Mouse (Mus musculus) heart, adult 8-10 months (tissue): ENCODE results near the gene Tmem150a. TPM values are rescaled to one million over a fixed set of nuclear protein-coding genes. Genes with fewer than 3 reads are reported as not detected.

ENCODE experiments used
- DNase-seq: peaks from one replicate; pipeline ENCODE4 v3.0.0; 2022; ENCODE audit warnings: low spot score
- total RNA-seq, 4 experiments: library from RNA; stranded (reverse); gene quantifications; 2 replicates each; pipeline ENCODE4 v1.2.4; 2022

Tmem150a gene
- total RNA-seq = 10 to 100 TPM; 20.4 to 24.3 (median 22.2) TPM

DNA sequence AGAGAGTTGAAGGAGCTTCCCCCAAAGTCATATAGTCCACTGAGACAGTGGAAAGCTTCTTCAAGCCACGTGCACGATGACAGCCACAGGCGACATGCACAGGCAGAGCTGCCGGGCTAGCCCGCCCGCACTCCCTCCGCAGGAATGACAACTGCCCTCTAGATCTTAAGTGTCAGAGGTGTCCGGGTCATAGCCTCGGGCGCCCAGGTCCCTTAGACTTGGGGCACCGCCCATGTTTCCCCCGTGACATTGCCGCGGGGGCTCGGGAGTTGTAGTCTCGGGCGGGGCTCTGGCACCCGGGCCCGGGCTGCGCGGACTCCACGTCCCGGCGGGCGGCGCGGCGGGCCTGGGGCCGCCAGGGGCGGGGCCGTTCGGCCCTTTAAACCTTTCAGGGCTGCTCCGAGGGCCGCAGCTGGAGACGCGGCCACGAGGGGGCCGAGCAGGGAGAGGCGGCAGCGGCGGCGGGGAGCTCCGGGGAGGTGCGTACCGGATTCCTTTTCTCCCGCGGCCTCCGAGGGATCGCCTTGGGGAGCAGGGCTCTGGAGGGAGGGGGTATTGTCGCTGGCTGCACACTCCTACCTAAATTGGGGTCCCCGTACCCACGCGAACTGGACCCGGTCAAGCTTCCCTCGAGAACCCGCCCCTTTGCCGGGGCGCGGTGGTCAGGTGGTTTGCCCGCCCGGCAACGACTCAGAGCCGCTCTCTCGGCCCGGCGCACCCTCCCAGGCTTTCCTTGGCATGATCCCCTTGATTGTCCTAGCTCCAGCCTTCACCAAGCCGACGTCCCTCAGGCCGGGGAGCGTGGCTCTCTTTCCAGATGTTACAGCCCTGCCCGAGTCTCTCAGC, at the start of gene Tmem150a:
Gene Tmem150a (plus strand): TSS at position 382 of the 846 bp plus-strand sequence.
- DNase-seq = peak; percentile 77

DNA sequence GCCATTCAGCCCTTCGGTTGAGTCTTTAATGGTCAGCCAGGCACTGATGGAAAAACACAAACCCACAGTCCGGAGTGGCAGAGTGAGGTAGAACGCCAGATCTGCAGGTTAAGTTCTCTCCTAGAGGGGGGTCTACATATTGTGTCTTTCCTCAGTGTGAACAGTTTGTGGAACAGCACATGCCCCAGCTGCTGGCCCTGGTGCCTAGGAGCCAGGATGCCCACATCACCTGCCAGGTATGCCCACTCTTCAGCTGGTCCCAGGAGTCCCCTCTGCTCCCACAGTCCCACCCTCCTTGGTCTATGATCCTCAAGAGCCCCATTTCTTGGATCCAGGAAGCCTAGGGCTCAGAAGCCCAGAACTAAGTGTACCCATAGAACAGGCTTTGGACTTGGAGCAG, 43.0 kb upstream of the Tmem150a start:
- no peak for DNase-seq

DNA sequence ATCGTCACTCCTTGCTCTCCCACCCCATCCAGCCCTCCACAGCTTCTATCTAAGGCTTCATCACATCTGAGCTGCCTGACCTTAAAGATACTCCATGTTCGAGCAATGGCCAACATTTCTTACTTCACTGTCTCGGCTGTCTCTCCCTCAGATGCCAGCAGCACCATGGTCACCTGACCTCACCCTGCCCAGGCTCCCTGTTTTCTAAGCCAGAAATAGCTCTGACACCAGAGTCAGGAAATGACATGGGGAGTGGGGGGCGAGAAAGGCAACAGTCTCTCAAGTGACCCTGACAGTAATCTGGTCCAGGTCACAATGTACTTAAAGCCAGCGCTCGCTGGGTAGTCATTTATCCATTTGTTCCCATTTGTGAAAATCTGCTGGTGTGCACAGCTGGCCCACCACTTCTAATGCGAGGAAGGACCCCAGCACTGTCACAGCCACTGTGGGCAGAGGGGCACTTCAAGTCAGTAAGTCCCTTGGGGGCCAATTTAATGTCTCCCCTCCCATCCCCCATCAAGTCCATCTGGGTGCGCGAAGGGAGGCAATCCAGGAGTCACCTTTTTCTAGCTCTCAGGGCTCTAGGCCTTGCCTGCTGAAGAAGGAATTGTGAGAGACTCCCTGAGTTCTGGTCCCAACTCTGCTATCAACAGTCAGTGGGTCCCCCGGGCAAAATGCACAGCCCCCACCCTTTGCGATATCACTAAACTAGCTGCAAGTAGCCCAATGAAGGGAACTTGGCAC, 42.0 kb upstream of the Tmem150a start:
- DNase-seq = no peak

DNA sequence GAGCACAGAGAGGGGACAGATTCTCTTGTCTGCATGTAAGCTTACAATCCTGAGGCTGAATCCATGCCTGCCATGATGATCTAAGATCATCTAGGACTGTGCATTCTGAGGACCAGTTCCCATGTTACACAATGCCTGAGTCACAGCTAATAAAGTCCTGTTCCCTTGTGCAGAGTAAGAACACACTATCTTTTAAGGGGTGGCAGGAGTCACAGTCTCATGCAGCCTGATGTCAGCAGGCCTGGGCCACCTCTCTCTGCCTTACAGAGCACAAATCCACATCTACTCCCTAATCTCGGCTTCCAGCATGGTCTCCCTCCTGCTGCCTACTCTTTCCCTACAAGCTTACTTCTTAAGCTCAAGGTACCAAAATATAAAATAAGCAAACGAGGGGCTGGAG, 39.9 kb upstream of the Tmem150a start:
- no peak for DNase-seq

DNA sequence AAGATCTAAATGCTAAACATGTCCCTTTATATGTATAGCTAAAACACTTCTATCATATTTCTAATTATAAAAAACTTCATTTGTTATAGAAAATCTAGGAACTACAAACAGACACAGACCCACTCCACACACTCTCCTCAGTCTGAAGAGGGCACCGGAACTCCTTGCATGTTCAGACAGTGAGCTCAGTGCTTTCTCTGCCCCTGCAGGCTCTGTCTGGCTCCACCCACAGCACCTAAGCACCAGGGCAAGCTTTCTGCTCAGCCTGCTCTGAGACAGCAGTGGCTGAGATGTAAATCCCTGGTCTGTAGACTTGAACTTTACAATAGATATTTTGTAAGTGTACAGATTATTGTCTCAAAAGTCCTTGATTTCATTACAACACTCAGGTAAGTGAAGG, 39.2 kb upstream of the Tmem150a start:
- no peak for DNase-seq

DNA sequence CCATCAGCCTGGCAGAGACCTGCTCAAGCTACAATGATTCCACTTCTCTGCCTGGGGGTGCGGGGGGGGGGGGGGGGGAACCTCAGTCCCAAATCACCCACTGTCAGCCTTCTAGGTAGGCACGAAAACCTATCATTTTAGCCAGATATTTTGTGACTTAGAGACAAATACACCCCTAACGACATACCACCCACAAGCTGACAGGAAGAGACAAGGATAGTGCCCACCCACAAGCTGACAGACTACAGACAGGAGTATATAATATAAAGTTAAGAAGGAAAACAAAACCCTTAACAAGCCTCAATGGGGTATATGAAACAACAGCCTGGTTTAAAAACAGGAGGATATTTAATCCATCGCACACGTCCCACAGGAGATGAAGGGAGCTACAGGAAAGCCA, 36.8 kb upstream of the Tmem150a start:
- no peak for DNase-seq

DNA sequence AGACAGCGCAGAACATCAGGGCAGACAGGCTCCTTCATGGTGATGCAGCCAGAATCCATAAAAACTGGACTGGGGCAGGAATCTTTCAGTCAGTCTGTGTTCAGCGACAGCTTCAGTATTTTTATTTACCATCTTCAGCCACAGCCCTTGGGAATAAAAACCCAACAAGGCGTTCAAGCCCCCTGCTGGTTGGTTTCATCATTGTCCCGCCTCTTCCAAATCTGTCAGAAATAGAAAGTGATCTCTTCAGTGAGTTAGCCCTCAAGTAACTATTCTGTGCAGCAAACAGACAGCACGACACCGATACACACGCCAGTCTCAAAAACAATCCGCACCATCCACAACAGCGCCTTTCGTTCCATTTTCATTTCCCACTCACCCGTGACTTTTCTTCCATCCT, 36.2 kb upstream of the Tmem150a start:
- DNase-seq = peak; percentile 56

DNA sequence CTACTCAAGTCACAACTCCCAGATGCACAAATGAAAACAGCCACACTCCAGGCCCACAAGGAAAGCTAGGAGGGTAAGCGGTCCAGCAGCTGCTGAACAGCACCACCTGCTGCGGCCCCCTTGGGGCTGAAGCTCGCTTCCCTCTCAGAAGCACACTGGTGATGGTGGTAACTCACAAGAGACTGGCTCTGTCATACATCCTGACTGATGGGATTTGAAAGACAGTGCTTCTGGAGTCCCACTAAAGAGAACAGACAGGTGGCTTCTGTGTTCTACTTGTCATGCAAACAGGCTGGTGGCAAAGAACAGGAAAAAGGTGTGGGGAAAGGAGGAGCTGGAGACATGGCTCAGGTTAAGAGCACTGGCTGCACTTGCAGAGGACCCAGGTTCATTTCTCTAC, 32.3 kb upstream of the Tmem150a start:
- DNase-seq = no peak

DNA sequence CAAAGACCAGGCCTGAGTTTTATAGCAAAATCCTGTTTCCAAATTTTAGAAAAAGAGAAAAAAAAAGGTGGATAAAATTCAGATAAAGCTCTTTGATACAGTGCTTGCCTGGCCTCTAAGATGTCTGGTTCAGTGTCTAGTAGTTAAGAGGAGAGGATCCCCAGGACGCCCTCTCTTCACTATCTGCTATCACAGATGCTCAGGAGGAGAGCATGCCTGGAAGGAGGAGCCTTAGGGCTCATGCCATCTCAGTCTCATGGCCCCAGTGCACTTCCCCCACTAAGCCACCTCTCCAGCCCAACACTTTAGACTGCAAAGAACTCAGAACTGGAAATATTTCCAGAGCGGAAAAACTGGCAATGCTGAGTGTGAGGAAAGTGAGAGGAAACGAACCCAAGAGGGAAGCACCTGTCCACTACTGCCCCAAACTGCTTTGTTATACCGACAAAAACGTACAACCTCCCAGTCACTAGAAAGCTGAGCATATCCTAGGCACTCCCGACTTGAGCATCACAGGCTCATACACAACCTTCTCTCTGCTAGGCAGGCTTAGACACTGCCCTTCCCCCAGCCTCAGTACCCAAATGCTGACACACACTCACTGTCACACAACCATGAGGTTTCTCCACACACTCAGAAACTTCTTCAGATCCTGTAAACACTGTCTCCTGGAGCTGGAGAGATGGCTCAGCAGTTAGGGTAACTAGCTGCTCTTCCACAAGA, 31.3 kb upstream of the Tmem150a start:
- no peak for DNase-seq

DNA sequence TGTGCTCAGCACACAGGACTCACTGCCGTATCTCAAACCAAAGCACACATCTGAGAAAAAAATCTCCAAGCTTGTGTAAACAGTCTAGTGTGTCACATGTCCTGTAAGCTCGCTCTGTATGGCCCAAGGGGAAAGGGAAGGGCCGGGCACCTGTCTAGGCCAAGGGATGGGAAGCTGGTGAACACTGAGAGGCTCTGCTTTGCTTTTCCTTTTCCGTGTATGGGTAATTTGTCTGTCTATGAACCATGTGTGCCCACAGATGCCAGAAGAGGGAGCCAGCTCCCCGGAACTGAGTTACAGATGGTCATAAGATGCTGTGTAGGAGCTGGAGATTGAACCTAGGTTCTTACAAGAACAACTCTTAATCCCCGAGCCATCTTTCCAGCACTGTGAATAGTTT, 29.0 kb upstream of the Tmem150a start:
- no peak for DNase-seq

DNA sequence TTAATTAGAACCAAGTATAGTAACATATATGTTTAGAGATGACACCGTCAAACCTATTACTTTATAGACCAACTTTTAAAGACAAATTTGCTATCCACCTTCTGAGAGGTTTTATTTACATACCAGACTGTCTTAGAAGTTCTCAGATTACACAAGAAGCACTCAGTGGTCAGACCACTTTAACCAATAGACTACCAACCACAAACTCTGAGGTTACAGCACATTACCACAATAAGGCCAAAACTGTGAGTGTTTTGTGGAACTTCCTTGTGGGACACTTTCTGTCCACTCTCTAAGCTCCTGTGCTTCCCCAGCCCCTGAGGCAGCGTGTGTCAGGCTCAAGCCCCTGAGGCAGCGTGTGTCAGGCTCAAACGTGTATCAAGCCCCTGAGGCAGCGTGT, 26.2 kb upstream of the Tmem150a start:
- DNase-seq = no peak

DNA sequence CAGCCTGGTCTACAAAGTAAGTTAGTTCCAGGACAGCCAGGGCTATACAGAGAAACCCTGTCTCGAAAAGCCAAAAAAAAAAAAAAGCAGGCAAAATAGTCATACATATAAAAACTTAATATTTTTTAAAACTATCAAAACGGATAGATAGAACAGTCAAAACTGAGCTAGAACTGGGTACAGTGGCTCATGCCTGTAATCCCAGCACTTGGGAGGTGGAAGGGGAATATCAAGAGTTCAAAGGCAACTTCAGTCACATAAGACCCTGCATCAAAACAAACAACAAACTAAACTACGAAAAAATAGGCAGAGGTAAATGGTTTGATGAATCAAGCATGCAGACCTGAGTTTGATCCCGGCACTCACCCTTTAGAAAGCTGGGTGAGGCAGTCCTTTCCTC, 25.1 kb upstream of the Tmem150a start:
- no peak for DNase-seq

DNA sequence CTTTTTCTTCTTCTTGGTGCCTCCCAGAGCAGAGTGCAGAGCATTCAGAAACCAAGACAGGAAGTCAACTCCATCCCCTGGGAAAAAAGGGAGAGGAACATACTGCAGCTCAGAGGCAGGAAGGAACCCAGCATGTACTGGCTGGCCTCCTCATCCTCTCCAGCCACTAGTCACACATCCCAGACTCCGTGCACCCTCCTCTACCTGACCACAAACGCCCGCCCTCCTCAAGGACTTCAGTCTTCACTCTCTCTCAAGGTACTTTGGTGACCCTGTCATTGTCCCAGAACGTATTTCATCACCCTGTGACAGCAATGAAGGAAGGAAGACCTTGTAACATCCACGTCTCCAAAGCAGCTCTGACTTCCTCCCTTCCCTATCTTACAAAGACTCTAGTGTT, 22.1 kb upstream of the Tmem150a start:
- peak; percentile 47 for DNase-seq

DNA sequence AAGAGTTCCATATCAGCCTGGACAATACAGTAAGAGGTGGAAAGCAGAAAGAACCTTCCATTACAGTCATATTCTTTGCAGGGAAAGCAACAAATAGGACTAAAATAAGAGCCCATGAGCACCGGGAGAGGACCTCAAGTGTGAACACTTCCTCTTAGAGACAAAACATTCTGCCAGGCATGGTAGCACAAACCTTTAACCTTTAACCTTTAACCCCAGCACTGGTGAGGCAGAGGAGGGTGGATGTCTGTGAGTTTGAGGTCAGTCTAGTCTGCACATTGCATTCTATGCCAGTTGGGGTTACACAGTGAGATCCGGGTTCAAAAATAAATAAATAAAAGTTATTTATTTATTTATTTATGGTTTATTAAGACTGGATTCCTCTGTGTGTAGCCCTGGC, 14.8 kb upstream of the Tmem150a start:
- no peak for DNase-seq

DNA sequence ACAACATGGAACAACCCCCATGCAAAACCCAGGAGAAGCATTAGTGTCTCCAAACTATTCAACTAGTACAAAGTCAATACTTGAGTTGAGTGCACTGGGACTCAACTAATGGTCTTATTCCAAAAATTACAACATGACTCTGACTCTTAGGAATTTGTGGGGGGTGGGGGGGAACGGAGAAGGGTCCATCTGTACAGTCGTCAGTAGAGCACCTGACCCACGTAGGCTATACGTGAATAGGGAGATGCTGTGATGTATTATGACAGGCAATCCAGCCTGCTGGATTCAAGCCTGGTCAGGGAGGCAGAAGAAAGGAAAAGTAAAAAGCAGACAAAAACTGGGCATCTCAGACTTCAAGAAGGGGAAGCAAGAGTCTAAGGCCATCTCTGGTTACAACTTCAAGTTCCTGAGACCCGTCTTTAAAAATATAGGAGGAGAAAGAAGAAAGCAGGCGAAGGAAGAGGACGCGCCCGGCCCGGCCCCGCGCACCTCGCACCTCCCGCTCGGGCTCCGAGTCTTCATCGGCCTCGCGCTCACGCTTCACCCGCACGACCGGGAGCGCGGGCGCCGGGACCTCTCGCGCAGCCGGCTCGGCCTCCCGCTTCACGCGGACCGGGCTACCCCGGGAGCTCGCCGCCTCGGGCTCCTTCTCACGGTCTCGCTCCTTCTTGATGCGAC, 10.7 kb upstream of the Tmem150a start:
- DNase-seq = no peak

DNA sequence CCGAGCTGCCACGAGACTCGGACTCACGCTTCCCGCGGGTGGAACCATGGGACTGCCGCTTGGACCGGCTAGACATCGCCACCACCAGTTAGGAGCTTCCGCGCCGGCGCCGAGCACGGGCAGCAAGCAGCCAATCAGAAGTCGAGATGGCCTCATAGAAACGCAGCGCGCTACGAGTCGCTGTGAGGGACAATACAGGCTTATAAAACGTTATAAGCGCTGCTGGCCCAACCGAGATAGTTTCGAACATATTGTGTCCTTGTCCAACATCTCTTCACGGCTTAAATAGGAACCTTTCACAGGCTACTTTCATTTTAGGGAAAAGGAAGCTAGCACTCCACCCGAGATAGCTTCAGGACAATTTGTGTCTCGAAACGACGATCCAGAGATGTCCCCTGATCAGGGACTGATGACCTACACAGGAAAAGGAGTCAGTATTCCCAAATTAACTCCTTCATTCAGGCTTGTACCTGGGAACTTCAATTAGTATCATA, 10.1 kb upstream of the Tmem150a start, which contains the start of gene Usp39:
Gene Usp39 (minus strand): TSS at position 111 of the 494 bp plus-strand sequence.
- DNase-seq = peak; percentile 96

DNA sequence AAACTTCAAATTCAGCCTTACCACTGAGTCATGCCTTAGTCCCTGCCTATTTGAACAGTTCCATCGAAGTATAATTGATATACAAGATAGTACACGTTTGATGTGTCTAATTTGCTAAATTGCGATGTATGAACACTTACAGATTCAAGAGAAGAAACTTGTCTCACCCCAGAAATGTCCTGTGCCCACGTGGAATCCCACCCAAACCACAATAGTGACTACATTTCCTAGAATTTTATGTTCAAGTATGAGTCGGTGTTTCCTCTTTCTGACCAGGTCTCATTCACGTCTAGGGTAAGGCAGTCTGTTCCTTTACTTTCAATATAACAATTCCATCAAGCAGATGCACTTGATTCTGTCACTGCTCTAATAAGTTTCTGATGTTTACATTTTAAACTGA, 9.6 kb upstream of the Tmem150a start:
- no peak for DNase-seq

DNA sequence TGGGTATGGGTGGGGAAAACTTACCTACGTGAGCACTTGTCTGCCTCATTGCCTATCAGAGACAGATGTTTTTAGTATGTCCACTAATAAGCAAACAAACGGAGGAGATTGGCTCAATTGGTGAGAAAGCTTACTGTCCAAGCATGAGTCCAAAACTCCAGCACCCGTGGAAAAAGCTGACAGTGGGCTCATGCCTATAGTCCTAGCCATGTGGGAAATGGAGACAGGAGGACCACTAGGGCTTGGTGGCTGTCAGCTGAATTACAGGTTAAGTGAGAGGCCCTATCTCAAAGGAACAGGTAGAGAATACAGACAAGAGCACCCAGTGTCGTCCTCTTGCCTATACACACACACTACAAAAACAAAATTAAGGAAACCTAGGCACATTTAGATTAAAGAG, 9.0 kb upstream of the Tmem150a start:
- no peak for DNase-seq

DNA sequence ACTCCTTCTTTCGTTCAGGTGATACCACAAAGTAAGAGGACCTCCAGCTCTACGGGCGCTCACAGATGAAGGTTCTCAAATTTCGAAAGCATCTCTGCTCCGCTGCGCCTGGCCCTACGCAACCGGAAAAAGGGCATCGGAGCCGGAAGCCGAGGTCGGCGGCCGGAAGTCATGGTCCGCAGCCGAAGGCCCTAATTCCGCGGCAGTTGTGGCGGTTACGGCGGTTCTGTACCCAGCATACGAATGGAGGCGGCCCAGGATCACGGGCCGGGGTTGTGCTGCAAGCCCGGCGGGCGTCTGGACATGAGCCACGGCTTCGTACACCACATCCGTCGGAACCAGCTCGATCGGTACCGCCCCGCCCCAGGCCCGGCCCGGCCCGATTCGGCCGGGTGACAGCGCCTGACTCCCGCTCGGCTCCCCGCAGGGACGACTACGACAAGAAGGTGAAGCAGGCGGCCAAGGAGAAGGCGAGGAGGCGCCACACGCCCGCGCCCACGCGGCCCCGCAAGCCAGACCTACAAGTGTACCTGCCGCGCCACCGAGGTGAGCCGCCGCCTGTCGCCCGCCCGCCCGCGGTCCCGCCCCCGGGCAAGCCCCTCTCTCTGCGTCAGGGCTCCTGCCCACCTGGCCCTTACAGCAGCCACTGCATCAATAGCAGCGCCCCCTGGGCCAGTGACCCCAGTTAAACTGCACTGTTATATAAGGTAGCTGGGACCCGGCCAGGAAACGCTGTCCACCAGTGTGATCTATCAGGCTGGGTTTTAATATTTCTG, 7.9 kb upstream of the Tmem150a start, which contains the start of gene 0610030E20Rik:
Gene 0610030E20Rik (plus strand): TSS at position 152 of the 776 bp plus-strand sequence.
- DNase-seq = peak; percentile 76

DNA sequence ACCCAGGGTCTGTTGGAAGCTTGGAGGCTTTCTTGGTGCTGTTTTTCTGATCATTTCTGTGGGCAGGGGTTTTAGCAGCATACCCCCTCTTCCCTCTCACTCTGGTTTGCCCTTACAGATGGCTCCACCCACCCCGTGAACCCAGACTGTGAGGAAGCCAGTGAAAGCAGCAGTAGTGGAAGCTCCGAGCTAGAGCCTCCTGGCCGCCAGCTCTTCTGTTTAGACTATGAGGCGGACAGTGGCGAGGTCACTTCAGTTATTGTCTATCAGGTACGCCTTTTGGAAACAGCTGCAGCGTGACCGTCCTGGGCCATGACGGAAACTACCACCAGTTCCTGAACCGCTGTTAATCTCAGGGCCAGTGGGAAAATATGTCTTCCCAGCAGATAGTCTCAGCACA, 6.8 kb upstream of the Tmem150a start:
- no peak for DNase-seq

DNA sequence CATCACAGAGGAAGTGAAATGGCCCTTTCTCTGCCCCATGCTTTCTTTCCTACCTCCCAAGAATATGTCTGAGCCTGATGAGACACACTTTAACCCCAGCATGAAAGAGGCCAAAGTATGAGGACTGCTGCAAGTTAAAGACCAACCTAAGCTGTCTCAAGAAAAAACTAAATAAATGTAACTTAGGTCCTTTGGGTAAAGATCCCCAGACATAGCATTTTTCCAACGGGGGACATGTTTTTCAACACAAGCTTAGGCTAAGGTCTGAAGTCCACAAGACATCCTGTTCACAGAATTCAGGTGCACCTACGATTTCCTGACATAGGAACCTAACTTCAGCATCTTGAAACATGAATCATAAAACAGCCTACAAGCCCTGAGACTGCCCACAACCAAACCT, 5.0 kb upstream of the Tmem150a start:
- DNase-seq = no peak
